Mouse (Mus musculus) urinary bladder, postnatal 25 days (tissue): ENCODE data around the gene Nfkbib.

ENCODE experiments used
- DNase-seq: peaks from one replicate; pipeline ENCODE4 v3.0.0; 2022; ENCODE audit warnings: low spot score

Gene Nfkbib

DNA sequence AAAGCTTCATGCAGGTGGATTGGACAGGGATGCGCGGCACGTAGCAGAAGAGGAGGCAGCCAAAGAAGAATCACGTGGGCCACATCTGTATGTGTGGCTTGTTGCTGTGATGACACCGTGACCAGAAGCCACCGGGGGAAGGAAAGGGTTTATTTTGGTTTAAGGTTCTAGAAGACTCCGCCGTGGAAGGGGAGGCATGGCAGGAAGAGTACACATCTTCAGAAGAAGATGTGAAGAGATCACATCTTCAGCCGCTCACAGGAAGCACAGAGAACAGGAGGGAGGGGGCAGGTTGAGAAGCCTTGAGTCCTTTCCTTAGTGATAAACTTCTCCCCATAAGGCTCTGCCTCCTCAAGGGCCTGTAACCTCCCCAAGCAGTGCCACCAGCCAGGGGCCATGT is 32.7 kb upstream of the Nfkbib start:
- no peak for DNase-seq

DNA sequence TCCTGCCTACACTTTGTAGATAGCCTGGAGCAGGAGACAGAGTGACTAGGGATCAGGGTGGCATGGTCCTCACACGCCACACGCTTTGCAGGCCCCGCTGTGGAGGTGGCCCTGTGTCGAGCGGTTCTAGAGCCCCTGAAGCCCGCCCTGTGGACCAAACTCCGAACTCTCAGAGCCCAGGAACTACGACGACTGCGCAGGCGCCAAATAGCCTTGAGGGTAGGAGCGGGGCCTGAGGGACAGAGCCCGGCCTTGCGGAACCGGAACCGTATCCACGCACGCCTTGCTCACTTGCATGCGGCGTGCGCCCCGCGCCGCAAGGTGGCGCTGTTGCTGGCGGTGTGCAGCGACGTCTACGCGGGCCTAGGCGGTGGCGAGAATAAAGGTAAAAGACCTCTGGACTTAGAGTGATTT is 29.3 kb upstream of the Nfkbib start:
- peak; percentile 85 for DNase-seq

DNA sequence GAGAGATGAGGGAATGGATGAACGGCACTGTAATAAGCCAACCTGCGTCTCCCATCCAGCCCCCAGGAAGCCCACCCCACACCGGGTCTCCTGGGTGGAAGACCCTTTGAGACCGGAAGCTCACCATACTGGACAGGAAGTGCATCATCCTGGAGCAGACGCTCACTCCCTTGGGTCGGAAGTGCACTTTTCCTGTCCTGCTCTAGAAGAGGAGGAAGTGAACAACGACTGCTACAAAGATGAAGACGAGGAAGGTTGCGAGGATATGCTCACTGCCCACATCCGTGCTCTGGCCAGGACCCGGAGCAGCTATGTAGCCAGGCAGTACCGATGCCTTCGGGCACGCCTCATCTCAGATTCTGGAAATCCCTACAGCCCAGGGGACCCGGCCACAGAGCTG is 28.5 kb upstream of the Nfkbib start:
- DNase-seq = no peak

DNA sequence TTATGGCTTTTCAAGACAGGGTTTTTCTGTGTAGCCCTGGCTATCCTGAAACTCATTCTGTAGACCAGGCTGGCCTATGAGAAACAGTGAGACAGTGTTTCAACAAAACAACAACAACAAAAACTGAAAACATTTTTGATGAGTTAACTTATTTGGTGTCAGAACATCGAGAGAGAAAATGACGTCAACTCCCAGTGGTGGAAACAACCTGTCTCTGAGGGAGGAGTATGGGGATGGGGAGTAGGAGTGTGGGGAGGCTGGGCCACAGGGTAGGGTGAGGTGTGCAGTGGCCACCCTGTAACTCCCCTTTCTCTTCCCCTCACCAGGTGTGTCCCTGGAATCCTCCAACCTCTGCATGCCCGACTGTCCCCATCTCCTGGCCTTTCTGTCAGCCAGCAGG is 27.2 kb upstream of the Nfkbib start:
- no peak for DNase-seq

DNA sequence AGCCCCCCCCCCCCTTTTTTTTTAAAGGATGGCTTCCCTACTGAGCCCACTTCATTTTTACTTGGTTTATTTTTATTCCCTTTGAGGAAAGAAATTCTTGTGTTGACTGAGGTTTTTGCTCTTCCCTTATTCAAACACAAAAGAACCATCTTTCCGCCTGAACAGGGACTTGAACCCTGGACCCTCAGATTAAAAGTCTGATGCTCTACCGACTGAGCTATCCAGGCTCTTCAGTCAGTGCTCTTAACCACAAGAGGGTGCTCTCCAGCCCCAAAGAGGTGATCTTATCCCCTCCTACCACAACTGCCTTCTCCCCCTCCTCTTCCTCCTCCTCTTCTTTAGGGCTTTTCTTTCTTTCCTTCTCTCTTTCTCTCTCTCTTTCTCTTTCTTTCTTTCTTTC is 26.5 kb upstream of the Nfkbib start:
- no peak for DNase-seq

DNA sequence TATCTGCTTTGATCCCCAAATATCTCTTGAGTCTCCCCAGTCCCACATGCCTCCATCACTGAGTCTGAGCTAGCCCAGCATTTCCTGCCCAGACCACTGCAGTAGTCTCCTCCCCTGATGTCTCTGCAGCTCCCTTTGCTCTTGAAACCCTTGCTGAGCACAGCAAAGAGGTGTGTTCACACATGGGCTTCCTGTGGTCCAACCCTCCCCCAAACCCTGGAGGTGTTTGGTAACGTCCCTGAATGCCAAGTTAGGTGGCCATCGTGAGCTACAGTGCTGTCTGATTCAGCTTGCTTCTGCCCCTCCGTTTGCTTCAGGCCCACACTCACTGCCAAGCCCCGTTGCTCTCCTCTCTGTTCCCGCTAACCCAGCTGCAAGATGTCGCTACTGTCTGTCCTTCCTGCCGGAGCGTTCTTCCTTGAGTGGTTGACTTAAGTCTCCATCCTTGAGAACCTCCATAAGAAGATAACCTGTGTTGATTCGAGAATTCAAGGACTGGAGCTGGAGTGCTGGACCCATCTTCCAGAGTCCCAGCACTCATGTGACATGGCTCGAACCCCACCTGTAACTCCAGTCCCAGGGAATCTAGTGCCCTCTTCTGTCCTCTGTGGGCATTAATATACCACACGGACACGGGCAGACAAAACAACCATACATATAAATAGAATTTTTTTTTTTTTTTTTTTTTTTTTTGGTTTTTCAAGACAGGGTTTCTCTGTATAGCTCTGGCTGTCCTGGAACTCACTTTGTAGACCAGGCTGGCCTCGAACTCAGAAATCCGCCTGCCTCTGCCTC is 25.3 kb upstream of the Nfkbib start:
- DNase-seq = no peak

DNA sequence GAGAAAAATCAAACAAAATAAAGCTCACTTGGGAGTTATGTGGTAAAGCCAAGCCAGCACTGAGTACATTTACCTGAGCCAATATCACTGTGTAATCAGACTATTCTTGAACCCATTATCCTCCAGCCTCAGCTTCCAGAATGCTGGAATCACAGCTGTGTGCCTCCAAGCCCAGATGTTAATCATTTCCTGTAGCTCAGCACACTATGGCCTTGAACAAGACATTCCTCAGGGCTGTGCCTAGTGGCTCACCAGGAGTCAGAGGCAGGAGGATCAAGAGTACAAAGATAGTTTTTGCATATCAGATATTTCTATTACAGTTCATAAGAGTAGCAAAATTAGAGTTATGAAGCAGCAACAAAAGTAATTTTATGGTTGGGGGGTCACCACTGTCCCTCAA is 24.4 kb upstream of the Nfkbib start:
- DNase-seq = no peak

DNA sequence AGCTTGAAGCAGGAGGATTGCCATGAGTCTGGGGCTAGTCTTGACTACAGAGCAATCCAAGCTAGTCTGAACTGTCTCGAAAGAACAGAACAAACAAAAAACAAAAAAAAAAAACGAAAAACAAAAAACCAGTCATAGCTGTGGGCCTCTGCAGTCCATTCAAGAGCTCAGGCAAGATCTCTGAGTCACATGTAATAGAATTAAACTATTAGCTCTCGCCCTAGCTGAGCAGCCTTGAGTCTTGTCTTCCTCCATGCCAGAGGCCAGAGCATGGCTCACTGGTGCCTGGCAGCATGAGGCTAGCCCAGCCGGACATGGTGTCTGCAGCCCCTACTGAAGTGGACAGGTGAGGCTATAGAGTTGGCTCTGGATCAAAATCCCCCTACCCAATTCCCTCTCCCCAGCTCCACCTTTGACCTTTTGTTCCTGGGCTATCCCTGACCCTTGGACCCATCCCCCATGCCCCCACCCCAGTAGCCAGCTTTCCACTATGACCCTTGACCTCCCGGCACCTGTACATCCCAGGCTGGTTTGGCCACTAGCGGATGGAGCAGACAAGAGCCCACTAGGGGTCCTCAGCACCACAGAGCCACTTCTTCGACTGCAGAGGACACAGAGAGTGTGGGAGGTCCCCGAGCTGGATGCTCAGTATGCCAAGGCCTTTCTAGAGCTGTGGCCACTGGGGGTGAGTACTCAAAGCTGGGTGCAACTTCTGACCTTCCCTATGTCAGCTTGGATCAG is 22.9 kb upstream of the Nfkbib start:
- DNase-seq = no peak

DNA sequence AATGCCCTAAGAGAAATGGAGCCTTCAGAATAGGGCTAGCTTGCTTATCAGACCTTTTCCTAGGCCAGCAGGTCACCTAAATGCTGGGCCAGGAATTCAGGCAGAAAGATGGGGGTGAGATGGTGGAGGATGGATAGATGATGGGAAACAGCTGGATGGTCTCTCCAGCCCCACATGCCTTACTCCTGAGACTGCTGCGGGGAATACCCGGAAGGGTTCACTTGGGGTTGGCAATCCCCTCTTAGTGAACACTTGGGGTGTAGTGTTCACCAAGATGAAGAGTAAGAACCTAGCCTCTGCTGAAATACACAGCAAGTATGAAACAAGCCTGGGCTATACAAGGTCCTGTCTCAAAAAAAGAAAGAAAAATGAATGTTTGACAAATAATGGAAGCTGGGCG is 21.9 kb upstream of the Nfkbib start:
- DNase-seq = no peak

DNA sequence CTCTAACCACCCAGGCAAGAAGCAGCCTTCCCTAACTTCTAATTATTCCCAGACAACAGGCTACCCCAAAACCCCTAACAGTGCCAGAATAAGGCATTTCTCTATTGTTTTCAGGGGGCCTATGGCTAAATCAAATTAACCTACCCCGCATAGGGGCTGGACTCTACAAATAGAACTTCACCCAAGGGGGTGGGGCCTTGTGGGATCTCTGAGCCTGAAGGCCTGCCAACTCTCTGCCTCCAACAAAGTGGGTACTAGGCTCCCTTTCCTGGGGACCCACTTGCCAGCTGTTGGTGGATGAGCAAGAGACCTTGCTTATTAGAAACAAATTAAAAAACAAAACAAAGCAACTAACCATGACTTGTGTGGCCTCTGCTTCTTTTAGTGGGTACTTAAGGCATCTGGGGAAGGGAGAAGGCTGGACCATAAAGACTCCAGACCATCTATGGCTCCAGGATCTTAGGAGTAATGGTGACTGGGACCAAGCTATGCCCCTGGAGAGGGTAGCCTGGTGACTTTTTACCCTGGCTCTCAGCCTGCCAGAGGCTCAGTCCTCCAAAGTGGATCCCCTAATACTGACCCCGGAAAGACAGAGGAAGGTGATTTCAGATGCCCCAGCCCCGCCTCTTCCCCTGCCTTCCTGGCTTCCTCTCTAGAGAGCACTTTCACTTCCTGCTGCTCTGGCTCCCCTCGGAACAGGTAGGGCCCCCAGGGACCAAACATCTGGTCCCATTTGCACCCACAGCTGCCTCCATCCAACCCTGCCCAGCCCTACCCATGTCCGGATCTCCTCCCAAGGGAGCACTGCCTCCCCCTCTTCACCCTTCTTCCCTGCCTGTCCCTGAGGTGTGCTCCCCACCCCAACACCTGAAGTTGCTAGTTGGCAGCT is 21.2 kb upstream of the Nfkbib start, which contains the start of gene Rinl:
TSS of gene Rinl (plus strand) at position 663 of the 889 bp plus-strand sequence.
- DNase-seq = no peak

DNA sequence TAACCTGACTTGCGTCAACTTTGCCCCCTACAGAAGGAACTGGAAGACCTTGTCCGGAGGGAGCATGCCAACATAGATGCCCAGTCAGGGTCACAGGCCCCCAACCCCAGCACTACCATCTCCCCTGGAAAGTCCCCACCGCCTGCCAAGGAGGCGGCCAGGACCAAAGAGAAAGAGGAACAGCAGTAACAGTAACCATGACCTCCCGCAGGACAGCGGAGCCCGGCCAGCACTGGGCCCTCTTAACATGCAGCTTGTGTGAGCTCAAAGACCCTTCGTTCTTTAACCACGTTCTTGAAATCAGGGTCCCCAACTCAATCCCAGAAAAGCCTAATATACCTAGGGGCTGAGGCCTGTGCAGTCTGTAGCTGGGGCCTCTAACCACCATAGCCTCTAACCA is 20.6 kb upstream of the Nfkbib start:
- no peak for DNase-seq

DNA sequence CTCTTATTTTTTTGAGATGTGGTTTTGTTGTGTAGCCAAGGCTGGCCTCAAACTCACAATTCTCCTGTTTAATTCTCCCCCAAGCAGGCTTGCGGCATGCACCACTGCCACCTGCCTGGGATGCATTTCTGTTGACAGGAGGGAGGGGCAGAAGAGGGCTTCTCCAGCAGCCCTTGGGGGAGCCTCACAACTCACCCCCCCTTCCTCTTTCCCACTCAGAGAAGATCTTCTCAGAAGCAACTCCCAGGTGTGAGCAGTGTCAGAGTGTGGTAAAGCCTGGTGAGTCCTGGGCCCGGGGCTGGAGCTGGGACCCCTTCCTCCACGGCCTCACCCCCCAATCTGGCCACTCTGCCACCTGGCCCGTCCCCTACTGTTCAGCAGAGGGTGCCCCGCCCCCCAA is 17.8 kb upstream of the Nfkbib start:
- DNase-seq = no peak

DNA sequence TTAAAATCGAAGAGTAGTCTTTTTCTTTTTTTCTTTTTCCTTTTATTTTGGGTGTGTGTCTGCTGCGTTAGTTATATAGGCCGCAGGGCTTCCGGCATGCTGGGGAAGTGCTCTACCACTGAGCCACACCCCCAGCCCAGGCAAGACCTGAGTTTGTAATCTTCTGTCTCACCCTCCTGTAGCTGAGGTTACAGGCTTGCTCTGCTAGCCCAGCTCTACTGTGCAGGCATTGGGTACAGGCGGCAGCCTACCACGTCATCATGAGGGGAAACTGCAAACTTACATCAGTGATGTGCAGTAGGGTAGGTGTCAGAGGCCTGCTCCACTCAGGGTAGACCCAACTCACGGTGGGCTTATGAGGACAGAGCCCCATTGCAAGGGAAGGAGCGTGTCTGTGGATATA is 13.9 kb upstream of the Nfkbib start:
- DNase-seq = no peak

DNA sequence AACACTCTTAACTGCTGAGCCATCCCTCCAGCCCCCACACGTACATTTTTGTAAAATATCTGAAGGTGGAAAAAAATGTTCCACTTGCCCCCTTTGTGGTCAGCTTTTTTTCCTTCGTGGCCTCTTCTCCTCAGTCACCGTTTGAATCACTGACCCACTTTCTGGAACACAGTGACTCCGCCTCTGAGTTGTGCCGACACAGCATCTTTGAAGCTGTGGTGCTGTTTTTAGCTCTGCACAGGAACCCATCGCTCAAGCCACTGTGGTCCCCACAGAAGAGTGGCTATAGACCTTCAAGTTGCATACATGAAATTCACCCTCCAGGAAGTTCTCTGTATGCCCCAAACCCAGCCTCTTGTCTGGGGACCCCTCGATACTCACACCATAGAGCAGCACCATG is 13.5 kb upstream of the Nfkbib start:
- no peak for DNase-seq

DNA sequence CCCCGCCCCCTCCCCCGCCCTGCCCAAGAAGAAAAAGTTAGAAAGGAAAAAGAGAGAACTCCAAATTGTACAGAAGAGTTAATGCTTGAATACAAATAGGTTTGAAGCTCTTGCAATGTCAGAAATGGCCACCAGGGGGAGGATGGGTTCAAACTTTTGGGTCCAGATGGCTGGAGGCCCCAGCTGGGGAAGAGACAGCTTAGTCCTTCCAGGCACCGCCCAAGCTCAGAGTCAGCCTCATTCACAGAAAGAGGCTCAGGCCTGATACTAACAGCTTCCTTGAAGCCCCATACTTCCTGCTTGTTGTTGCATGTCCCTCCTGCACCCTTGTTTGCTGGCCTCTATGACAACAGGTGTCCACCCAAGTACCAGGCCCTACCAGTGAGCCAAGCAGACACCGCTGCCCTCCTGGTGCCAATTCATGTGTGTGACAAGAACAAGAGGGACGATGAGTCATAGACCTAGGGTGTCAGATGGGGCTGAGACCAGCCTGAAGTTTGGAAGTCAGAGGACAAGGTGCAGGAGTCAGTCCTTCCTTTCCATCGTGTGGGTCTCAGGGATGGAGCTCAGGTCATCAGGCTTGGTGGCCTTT is 12.9 kb upstream of the Nfkbib start:
- DNase-seq = peak; percentile 86

DNA sequence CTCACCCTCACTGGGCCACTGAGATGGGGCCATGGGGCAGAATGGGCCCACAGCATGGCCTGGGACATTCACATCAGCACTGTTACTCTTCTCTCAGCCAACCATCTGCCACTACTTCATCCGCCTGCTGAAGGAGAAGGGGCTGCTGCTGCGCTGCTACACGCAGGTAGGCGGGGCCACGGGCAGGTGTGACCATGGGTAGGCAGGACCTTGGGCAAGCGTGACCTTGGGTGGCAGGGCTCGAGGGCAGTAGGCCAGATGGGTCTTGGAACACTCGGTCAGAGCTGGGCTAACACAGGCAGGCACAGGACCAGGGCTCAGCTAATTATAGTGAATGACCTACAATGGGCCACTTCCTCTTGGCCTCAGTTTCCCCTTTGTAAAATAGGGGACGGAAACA is 11.5 kb upstream of the Nfkbib start:
- DNase-seq = no peak

DNA sequence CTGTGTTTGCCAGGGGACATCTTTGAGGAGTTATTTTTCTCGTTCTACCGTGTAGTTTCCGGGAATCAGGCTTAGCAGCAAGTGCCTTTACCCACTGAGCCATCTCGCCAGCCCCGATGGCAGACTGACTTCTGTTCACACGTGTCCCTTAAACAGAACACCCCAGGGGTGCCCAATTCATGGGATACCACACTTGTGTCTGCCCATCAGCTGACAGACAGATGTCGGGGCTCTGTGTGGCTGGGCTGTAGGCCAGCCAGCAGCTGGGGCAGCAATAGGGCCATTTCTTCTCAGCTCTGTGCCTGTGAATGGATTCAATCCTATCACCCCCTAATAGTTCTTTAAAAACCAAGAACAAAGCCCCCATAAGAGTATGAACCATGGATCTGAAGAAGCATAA is 7.8 kb upstream of the Nfkbib start:
- DNase-seq = no peak

DNA sequence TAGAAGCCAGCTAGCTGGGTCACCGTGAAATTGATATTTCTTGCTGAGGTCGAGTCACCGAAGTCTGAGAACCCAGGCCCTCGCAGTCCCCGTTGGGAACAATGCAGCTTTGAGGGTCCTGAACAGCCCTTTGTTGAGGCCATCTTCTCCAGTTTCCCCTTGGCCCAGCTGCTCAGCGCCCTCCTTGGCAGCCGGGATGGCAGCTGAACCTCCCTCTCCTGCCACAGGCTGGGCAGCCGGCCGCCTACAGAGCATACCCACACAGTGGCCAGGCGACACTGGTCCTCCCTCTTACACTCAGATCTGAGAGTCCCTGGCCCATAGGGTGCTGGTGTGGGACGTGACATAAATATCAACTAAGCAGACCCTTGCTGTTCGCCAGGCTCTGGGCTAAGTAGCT is 6.9 kb upstream of the Nfkbib start:
- no peak for DNase-seq

DNA sequence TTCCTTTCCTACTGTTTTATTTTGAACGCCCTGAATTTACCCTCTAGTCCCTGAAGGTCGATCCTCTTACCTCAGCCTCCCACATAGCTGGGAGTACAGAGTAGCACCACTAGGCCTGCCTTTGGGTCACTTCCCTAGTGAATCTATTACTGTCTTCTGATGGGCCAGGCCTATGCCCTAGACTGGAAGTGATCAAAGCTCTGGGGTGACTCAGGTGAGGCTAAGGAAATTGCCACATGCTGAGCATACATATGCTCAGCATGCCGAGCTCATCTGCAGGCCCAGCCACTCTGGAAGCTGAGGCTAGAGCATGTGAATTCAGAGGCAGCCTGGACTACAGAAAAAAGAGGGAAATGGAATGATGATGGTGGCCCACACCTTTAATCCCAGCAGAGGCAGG is 5.9 kb upstream of the Nfkbib start:
- DNase-seq = no peak

DNA sequence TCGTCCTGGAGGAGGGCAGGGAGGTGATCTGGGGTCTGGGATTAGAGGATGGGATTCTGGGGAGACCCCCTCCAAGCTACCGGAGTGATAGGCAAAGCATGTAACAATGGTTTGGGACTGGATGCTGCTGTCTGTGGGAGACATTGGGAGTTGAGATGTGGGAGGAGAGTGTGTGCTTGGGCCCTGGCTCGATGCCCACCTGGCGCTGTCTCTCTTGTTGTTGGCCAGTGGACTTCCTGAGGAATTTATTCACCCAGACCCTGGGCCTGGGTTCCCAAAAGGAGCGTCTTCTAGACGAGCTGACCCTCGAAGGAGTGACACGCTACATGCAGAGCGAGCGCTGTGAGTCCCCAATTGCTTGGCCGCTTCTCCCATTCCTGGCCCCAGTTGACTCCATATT is 4.6 kb upstream of the Nfkbib start:
- no peak for DNase-seq

DNA sequence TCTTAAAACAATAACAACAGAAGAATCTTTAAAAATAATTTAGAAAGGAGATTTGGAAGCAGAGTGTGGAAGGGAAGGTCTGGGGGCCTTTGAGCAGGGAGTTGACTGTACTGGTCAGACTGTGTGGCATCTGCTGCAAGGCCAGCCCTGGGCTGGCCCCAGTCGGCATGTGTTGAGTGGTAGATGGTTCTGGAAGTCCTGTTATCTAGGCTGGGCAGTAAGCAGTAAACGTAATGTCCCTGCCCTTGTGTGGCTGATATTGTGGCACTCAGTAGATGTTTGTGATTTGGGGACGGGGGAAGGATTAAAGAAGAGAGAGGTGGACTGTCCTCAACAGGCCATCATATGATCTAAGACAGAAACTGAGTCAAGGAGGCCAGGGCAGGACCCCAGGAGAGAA is 3.0 kb upstream of the Nfkbib start:
- no peak for DNase-seq

DNA sequence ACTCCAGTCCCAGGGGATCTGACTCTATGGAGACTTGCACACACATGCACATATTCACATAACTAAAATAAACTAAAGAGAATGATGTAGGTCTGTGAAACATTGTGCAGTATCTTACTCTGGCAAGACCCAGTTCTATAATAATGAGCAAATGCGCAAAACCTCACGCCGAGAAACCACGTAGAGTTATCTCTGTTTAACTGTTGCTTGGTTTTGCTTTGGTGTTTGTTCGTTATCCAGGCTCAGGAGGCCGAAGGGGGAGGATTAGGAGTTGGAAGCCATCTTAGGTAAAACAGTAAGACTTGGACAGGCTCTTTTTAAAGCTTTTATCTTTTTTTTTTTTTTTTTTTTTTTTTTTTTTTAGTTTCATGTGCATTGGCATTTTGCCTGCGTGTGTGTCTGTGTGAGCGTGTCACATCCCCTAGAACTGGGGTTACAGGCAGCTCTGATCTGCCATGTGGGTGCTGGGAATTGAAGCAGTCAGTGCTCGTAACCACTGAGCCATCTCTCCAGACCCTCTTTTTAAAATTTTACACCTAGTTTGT is 2.2 kb upstream of the Nfkbib start:
- DNase-seq = no peak
